Mouse (Mus musculus): ENCODE measurements at regions not wholly inside any gene's neighbourhood (a gene's known extent, or its start where the extent isn't known, plus 50 kb on each side); places are given as distances from the start of the nearest gene placed in this dataset.

DNA sequence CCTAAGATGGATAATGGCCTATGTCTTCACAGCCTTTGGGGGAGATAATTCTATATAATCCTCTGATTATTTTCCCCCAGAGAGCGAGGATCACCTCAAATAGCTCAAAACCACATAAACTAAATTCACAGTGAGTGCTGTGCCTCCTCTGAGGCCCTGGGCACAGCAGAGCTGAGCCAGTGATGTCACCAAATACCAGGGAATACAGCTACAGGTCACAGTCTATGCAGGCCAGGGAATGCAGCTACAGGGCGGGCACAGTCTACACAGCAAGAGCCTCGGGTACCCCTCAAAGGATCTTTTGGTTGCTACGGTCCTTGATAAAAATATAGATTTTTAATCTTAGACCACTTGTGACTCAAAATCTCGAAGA is 211.4 kb downstream of the Tgfb2 start:
- TF ChIP-seq CTCF (IDR thresholded peaks at IDR 0.05; ENCODE audit: extremely low read depth, insufficient read depth, low read length): no peak
- no peak for TF ChIP-seq POLR2A (IDR thresholded peaks at IDR 0.05; ENCODE audit: extremely low read depth, insufficient read depth, low read length)

All from cortical plate, adult 2 months (tissue).